Mouse (Mus musculus) adrenal gland, adult 2 months (tissue): ENCODE measurements around the gene Epgn. TPM values are rescaled to one million over a fixed set of nuclear protein-coding genes. Genes with fewer than 3 reads are reported as not detected.

ENCODE experiments used
- polyA plus RNA-seq: library from polyadenylated mRNA; depleted of rRNA; stranded (reverse); fragments of >200 nt; gene quantifications from 2 replicates; pipeline ENCODE4 v1.2.3, GENCODE M21; 2012; rRNA removed
- total RNA-seq, 2 experiments: library from RNA; stranded (reverse); gene quantifications; 2 replicates each; pipeline ENCODE4 v1.2.3; 2021

The Epgn gene
- total and polyA plus RNA-seq, 3 experiments, result not detected

Other genes starting within 250 kb of the Epgn start
- gene Cxcl3, start 241.4 kb upstream of the Epgn start, total RNA-seq, result not detected
- gene Cxcl3, start 241.4 kb upstream of the Epgn start, polyA plus RNA-seq, result 0.10 TPM in 1 of 2 replicates, not detected in the other
- gene Cxcl15, start 232.9 kb upstream of the Epgn start, total RNA-seq, result not detected
- gene Cxcl15, start 232.9 kb upstream of the Epgn start, polyA plus RNA-seq, result not detected in 2 replicates
- gene Cxcl1, start 136.2 kb upstream of the Epgn start, total RNA-seq, result under 1 TPM; 0.40 to 0.73 TPM
- gene Cxcl1, start 136.2 kb upstream of the Epgn start, polyA plus RNA-seq, result 1.8 and 3.8 TPM in 2 replicates
- under 1 TPM in 1 of 2 experiments, not detected in 1; 0.35 TPM for gene Cxcl2, start 123.6 kb upstream of the Epgn start, total RNA-seq
- gene Cxcl2, start 123.6 kb upstream of the Epgn start, polyA plus RNA-seq, result 1.9 TPM in 2 replicates
- gene Mthfd2l, start 96.3 kb upstream of the Epgn start, total RNA-seq, result 10 to 100 TPM; 14.2 to 20.4 TPM
- gene Mthfd2l, start 96.3 kb upstream of the Epgn start, polyA plus RNA-seq, result 29.0 and 64.4 TPM in 2 replicates
- gene Ereg, start 47.2 kb downstream of the Epgn start, total RNA-seq, result not detected
- gene Ereg, start 47.2 kb downstream of the Epgn start, polyA plus RNA-seq, result not detected in 2 replicates
- not detected for gene Areg, start 112.1 kb downstream of the Epgn start, total RNA-seq
- not detected in 2 replicates for gene Areg, start 112.1 kb downstream of the Epgn start, polyA plus RNA-seq